Mouse (Mus musculus) MEL (cell line): Measurements from ENCODE around the gene Lypd6b. TPM values are rescaled to one million over a fixed set of nuclear protein-coding genes. Genes with fewer than 3 reads are reported as not detected.

ENCODE experiments used
- DNase-seq: peaks from one replicate; pipeline ENCODE4 v3.0.0; 2011; ENCODE audit warnings: low read depth, low spot score
- H3K27ac ChIP-seq: 2 replicates; pipeline ENCODE4 v1.5.1; 2012; ENCODE audit warnings: low read depth, mild to moderate bottlenecking, control low read depth, low read length, moderate library complexity; ENCODE audit not compliant: control insufficient read depth
- H3K27me3 ChIP-seq, 2 experiments: fragments of 150-350 bp in 1 of 2; sonication (generic) in 1 of 2; 2 replicates each; pipeline ENCODE4 v1.6.1; 2012; ENCODE audit warnings: low read length in 2 of 2, mild to moderate bottlenecking in 2 of 2, improper control_type of control experiment in 1 of 2, moderate library complexity in 1 of 2; ENCODE audit not compliant: insufficient read depth in 2 of 2, control insufficient read depth in 1 of 2
- H3K36me3 ChIP-seq, 2 experiments: 2 replicates each; pipeline ENCODE4 v1.6.1; 2012 to 2014; ENCODE audit warnings: low read length in 2 of 2, improper control_type of control experiment in 1 of 2, inconsistent platforms in 1 of 2, mild to moderate bottlenecking in 1 of 2; ENCODE audit not compliant: insufficient read depth in 2 of 2, control insufficient read depth in 1 of 2
- H3K4me1 ChIP-seq, 2 experiments: fragments of 150-350 bp in 1 of 2; sonication (generic) in 1 of 2; 2 replicates each; pipeline ENCODE4 v1.6.1; 2012; ENCODE audit warnings: low read length in 2 of 2, improper control_type of control experiment in 1 of 2, mild to moderate bottlenecking in 1 of 2; ENCODE audit not compliant: insufficient read depth in 2 of 2, control insufficient read depth in 1 of 2
- H3K4me3 ChIP-seq, 2 experiments: fragments of 150-350 bp in 1 of 2; sonication (generic) in 1 of 2; 2 replicates each; pipeline ENCODE4 v1.5.1; 2012; ENCODE audit warnings: low read depth in 2 of 2, low read length in 2 of 2, mild to moderate bottlenecking in 2 of 2, moderate library complexity in 2 of 2, control low read depth in 1 of 2, improper control_type of control experiment in 1 of 2; ENCODE audit not compliant: control insufficient read depth in 1 of 2, insufficient read depth in 1 of 2
- H3K79me2 ChIP-seq: 2 replicates; pipeline ENCODE4 v1.6.1; 2012; ENCODE audit warnings: mild to moderate bottlenecking, low read length, moderate library complexity; ENCODE audit not compliant: control insufficient read depth, poor library complexity, insufficient read depth
- H3K9ac ChIP-seq: 2 replicates; pipeline ENCODE4 v1.6.1; 2012; ENCODE audit warnings: low read depth, mild to moderate bottlenecking, control low read depth, low read length, moderate library complexity; ENCODE audit not compliant: control insufficient read depth, poor library complexity, severe bottlenecking
- H3K9me3 ChIP-seq: fragments of 150-350 bp; sonication (generic); replicated peaks from 2 replicates; pipeline ENCODE4 v1.6.1; 2012; ENCODE audit warnings: mild to moderate bottlenecking, low read length, improper control_type of control experiment, moderate library complexity; ENCODE audit not compliant: insufficient read depth
- CHD2 ChIP-seq: IDR thresholded peaks from 2 replicates; pipeline ENCODE4 v1.6.1; 2011; ENCODE audit warnings: low read length, improper control_type of control experiment
- E2F4 ChIP-seq: IDR thresholded peaks from 2 replicates; pipeline ENCODE4 v1.6.1; 2011; ENCODE audit warnings: low read depth, low read length, improper control_type of control experiment, borderline replicate concordance
- EP300 ChIP-seq, 2 experiments: IDR thresholded peaks; 2 replicates each; pipeline ENCODE4 v1.6.1; 2011; ENCODE audit warnings: improper control_type of control experiment in 2 of 2, low read length in 2 of 2, low read depth in 1 of 2, mild to moderate bottlenecking in 1 of 2
- ETS1 ChIP-seq: IDR thresholded peaks from 2 replicates; pipeline ENCODE4 v1.6.1; 2012; ENCODE audit warnings: low read depth, mild to moderate bottlenecking, inconsistent platforms, low read length, improper control_type of control experiment, moderate library complexity
- GABPA ChIP-seq: IDR thresholded peaks from 2 replicates; pipeline ENCODE4 v1.6.1; 2012; ENCODE audit warnings: low read depth, mild to moderate bottlenecking, inconsistent platforms, low read length, improper control_type of control experiment, moderate library complexity
- GATA1 ChIP-seq: IDR thresholded peaks from 2 replicates; pipeline ENCODE4 v1.6.1; 2011; ENCODE audit warnings: low read depth, low read length, improper control_type of control experiment
- JUND ChIP-seq: IDR thresholded peaks from 2 replicates; pipeline ENCODE4 v1.6.1; 2011; ENCODE audit warnings: low read depth, mild to moderate bottlenecking, improper control_type of control experiment, low read length
- MAFK ChIP-seq: IDR thresholded peaks from 2 replicates; pipeline ENCODE4 v1.6.1; 2011; ENCODE audit warnings: low read depth, mild to moderate bottlenecking, low read length, improper control_type of control experiment, borderline replicate concordance
- MAZ ChIP-seq: IDR thresholded peaks from 2 replicates; pipeline ENCODE4 v1.6.1; 2012; ENCODE audit warnings: low read depth, mild to moderate bottlenecking, inconsistent platforms, low read length, improper control_type of control experiment
- MEF2A ChIP-seq: IDR thresholded peaks from 2 replicates; pipeline ENCODE4 v1.6.1; 2014; ENCODE audit warnings: low read depth, mild to moderate bottlenecking, inconsistent platforms, low read length, improper control_type of control experiment; ENCODE audit not compliant: poor library complexity, insufficient replicate concordance, severe bottlenecking; ENCODE audit errors: extremely low read depth
- MXI1 ChIP-seq: IDR thresholded peaks from 2 replicates; pipeline ENCODE4 v1.6.1; 2011; ENCODE audit warnings: mild to moderate bottlenecking, low read depth, low read length, improper control_type of control experiment
- MYB ChIP-seq: IDR thresholded peaks from 2 replicates; pipeline ENCODE4 v1.6.1; 2011; ENCODE audit warnings: mild to moderate bottlenecking, low read depth, low read length, improper control_type of control experiment
- NELFE ChIP-seq: IDR thresholded peaks from 2 replicates; pipeline ENCODE4 v1.6.1; 2011; ENCODE audit warnings: low read depth, low read length, improper control_type of control experiment
- POLR2AphosphoS2 ChIP-seq: IDR thresholded peaks from 2 replicates; pipeline ENCODE4 v1.6.1; 2011; ENCODE audit warnings: low read length, improper control_type of control experiment
- POLR2AphosphoS5 ChIP-seq: IDR thresholded peaks from 2 replicates; pipeline ENCODE4 v1.6.1; 2012; ENCODE audit warnings: low read depth, borderline replicate concordance, mild to moderate bottlenecking, inconsistent platforms, low read length, moderate library complexity, mixed read lengths
- RAD21 ChIP-seq: IDR thresholded peaks from 2 replicates; pipeline ENCODE4 v1.6.1; 2011; ENCODE audit warnings: mild to moderate bottlenecking, low read depth, low read length, improper control_type of control experiment
- RCOR1 ChIP-seq: IDR thresholded peaks from 2 replicates; pipeline ENCODE4 v1.6.1; 2012; ENCODE audit warnings: low read depth, mild to moderate bottlenecking, inconsistent platforms, low read length, improper control_type of control experiment
- SIN3A ChIP-seq: IDR thresholded peaks from 2 replicates; pipeline ENCODE4 v1.6.1; 2012; ENCODE audit warnings: low read length, improper control_type of control experiment, inconsistent platforms
- SMC3 ChIP-seq: IDR thresholded peaks from 2 replicates; pipeline ENCODE4 v1.6.1; 2011; ENCODE audit warnings: low read depth, low read length, improper control_type of control experiment
- TAL1 ChIP-seq: IDR thresholded peaks from 2 replicates; pipeline ENCODE4 v1.6.1; 2012; ENCODE audit warnings: mild to moderate bottlenecking, inconsistent platforms, low read length, moderate library complexity, mixed read lengths
- USF2 ChIP-seq, 2 experiments: IDR thresholded peaks; 2 replicates each; pipeline ENCODE4 v1.6.1; 2011 to 2012; ENCODE audit warnings: improper control_type of control experiment in 2 of 2, low read length in 2 of 2, borderline replicate concordance in 1 of 2, inconsistent platforms in 1 of 2, low read depth in 1 of 2, mild to moderate bottlenecking in 1 of 2; ENCODE audit not compliant: insufficient read depth in 1 of 2
- ZKSCAN1 ChIP-seq: IDR thresholded peaks from 2 replicates; pipeline ENCODE4 v1.6.1; 2012; ENCODE audit warnings: low read depth, mild to moderate bottlenecking, inconsistent platforms, low read length, improper control_type of control experiment, moderate library complexity
- ZMIZ1 ChIP-seq: IDR thresholded peaks from 2 replicates; pipeline ENCODE4 v1.6.1; 2012; ENCODE audit warnings: low read depth, mild to moderate bottlenecking, inconsistent platforms, low read length, improper control_type of control experiment, moderate library complexity
- ZNF384 ChIP-seq: IDR thresholded peaks from 2 replicates; pipeline ENCODE4 v1.6.1; 2012; ENCODE audit warnings: low read depth, mild to moderate bottlenecking, inconsistent platforms, low read length, improper control_type of control experiment
- polyA plus RNA-seq, 2 experiments: library from polyadenylated mRNA; stranded (reverse) in 1 of 2; unstranded in 1 of 2; fragments of >175 nt in 1 of 2; fragments of >200 nt in 1 of 2; gene quantifications; 2 replicates each; pipeline versions ENCODE4 v1.2.1 to v1.2.4; 2012; ENCODE audit warnings: low replicate concordance in 2 of 2, low read depth in 1 of 2; ENCODE audit not compliant: insufficient read length in 2 of 2, insufficient read depth in 1 of 2, missing spikeins in 1 of 2
- total RNA-seq: library from RNA; depleted of rRNA; stranded (reverse); fragments of 300-350 nt; gene quantifications from 2 replicates; pipeline ENCODE4 v1.2.3, GENCODE M21; 2012

The Lypd6b gene
- total and polyA plus RNA-seq, 3 experiments: not detected

GRCm38 (mm10) chr2:49811871-49812363 is 24.4 kb downstream of the Lypd6b start:
- Histone ChIP-seq H3K9me3 (no peaks in the 10 kb centered on the region), H3K4me1 (peaks cover 0 to 4% of the 10 kb centered on the region in 2 experiments; a peak in 1 of 4 replicates), H3K27me3 (no peaks in the 10 kb centered on the region), H3K4me3 (no peak overlapping the region), H3K27ac (no peak overlapping the region), H3K9ac (no peak overlapping the region), H3K36me3 (no peaks in the 10 kb centered on the region), H3K79me2 (no peaks in the 10 kb centered on the region)
- no peak for TF ChIP-seq CHD2
- TF ChIP-seq TAL1: no peak
- no peak for TF ChIP-seq MAFK
- no peak for TF ChIP-seq ZNF384
- TF ChIP-seq ZMIZ1: no peak
- TF ChIP-seq POLR2AphosphoS5: no peak
- no peak for TF ChIP-seq MXI1
- TF ChIP-seq GABPA: no peak
- no peak for TF ChIP-seq ETS1
- no peak for TF ChIP-seq EP300 (IDR thresholded peaks at IDR 0.05; ENCODE audit: low read depth in 1 of 2, low read length in 2 of 2)
- TF ChIP-seq E2F4: no peak
- no peak for TF ChIP-seq MAZ
- no peak for TF ChIP-seq SMC3
- TF ChIP-seq JUND: no peak
- TF ChIP-seq NELFE: no peak
- TF ChIP-seq MYB: no peak
- no peak for TF ChIP-seq USF2 (IDR thresholded peaks at IDR 0.05; ENCODE audit: borderline replicate concordance in 1 of 2, insufficient read depth in 1 of 2, low read depth in 1 of 2, low read length in 2 of 2)
- TF ChIP-seq SIN3A: no peak
- DNase-seq: no peak

GRCm38 (mm10) chr2:49813151-49813550 is 25.7 kb downstream of the Lypd6b start:
- Histone ChIP-seq H3K4me3 (no peak overlapping the region), H3K4me1 (peaks cover 0 to 4% of the 10 kb centered on the region in 2 experiments; a peak in 1 of 4 replicates)
- no peak for DNase-seq

More at GRCm38 (mm10) chr2:49813151-49813550, 25.7 kb downstream of the Lypd6b start:
- H3K9ac ChIP-seq: no peak overlapping the region
- no peaks in the 10 kb centered on the region for H3K79me2 ChIP-seq
- H3K9me3 ChIP-seq: no peaks in the 10 kb centered on the region
- H3K36me3 ChIP-seq: no peaks in the 10 kb centered on the region
- no peak overlapping the region for H3K27ac ChIP-seq
- no peaks in the 10 kb centered on the region for H3K27me3 ChIP-seq
- TF ChIP-seq ZKSCAN1 (no peak), MEF2A (no peak), GABPA (no peak), POLR2AphosphoS5 (no peak), POLR2AphosphoS2 (no peak), SMC3 (no peak), RCOR1 (no peak), JUND (no peak), E2F4 (no peak), RAD21 (no peak), GATA1 (no peak), USF2 (IDR thresholded peaks at IDR 0.05; ENCODE audit: borderline replicate concordance in 1 of 2, insufficient read depth in 1 of 2, low read depth in 1 of 2, low read length in 2 of 2) (no peak), SIN3A (no peak)
